Mouse (Mus musculus) heart, postnatal 0 days (tissue): ENCODE measurements around the gene Dcaf17. TPM values are rescaled to one million over a fixed set of nuclear protein-coding genes. Genes with fewer than 3 reads are reported as not detected.

Experiments used
- ATAC-seq: fragments of 200-750 bp; cut with Nextera tagmentation; 2 replicates; pipeline ENCODE4 v1.8.0; 2017; ENCODE audit warnings: low read depth, moderate number of reproducible peaks, moderate library complexity; ENCODE audit not compliant: insufficient read depth
- DNase-seq: peaks from one replicate; pipeline ENCODE4 v3.0.0-alpha.2; 2016; ENCODE audit warnings: low spot score
- H3K27ac ChIP-seq: fragments of 300-500 bp; sonication (generic); 2 replicates; pipeline ENCODE4 v1.5.1; 2014; ENCODE audit warnings: low read depth, mild to moderate bottlenecking
- H3K27me3 ChIP-seq: fragments of 300-500 bp; sonication (generic); 2 replicates; pipeline ENCODE4 v1.6.1; 2014; ENCODE audit warnings: low read length, mixed read lengths; ENCODE audit not compliant: control insufficient read depth, insufficient read depth
- H3K36me3 ChIP-seq: fragments of 300-500 bp; sonication (generic); replicated peaks from 2 replicates; pipeline ENCODE4 v1.6.1; 2014; ENCODE audit warnings: low read length, mixed read lengths; ENCODE audit not compliant: control insufficient read depth, insufficient read depth
- H3K4me1 ChIP-seq: fragments of 300-500 bp; sonication (generic); 2 replicates; pipeline ENCODE4 v1.6.1; 2014; ENCODE audit warnings: antibody characterized with exemption; ENCODE audit not compliant: control insufficient read depth, insufficient read depth
- H3K4me2 ChIP-seq: fragments of 300-500 bp; sonication (generic); 2 replicates; pipeline ENCODE4 v1.6.1; 2014; ENCODE audit warnings: low read depth, mild to moderate bottlenecking, low read length, moderate library complexity
- H3K4me3 ChIP-seq: fragments of 300-500 bp; sonication (generic); 2 replicates; pipeline ENCODE4 v1.5.1; 2014; ENCODE audit warnings: low read depth, low read length
- H3K9ac ChIP-seq: fragments of 300-500 bp; sonication (generic); replicated peaks from 2 replicates; pipeline ENCODE4 v1.6.1; 2014; ENCODE audit warnings: low read depth, low read length, mixed read lengths
- H3K9me3 ChIP-seq: fragments of 300-500 bp; sonication (generic); replicated peaks from 2 replicates; pipeline ENCODE4 v1.6.1; 2016; ENCODE audit warnings: low read length; ENCODE audit not compliant: control insufficient read depth
- CTCF ChIP-seq: IDR thresholded peaks from 2 replicates; pipeline ENCODE4 v1.5.1; 2016; ENCODE audit warnings: antibody characterized with exemption, control low read depth, low read depth
- EP300 ChIP-seq: IDR thresholded peaks from 2 replicates; pipeline ENCODE4 v1.6.1; 2016; ENCODE audit warnings: antibody characterized with exemption, low read depth
- WGBS: fragments of 180-500 bp; shearing (Covaris S2); extraction: QIAGEN DNeasy Blood & Tissue Kit; methylation state at CpG from one replicate; pipeline ENCODE4 v1.1.7; 2014; 5-methylcytosine and 5-hydroxymethylcytosine counted together
- polyA plus RNA-seq: library from polyadenylated mRNA; unstranded; fragments of >200 nt; fragmentation: Nextera tagmentation; extraction: Ambion mirVana; gene quantifications from 2 replicates; pipeline ENCODE4 v1.2.1, GENCODE M21; 2015
- total RNA-seq: library from RNA; depleted of rRNA; stranded (reverse); fragments of >200 nt; gene quantifications from 2 replicates; pipeline ENCODE4 v1.2.3, GENCODE M21; 2014; ENCODE audit warnings: low replicate concordance

Dcaf17 gene
- total and polyA plus RNA-seq, 2 experiments from 2014 or later: 7.9 to 13.6 TPM

- Histone ChIP-seq H3K9ac (no peak overlapping the region), H3K4me2 (no peak overlapping the region), H3K9me3 (no peaks in the 10 kb centered on the region), H3K27ac (no peak overlapping the region), H3K4me1 (no peaks in the 10 kb centered on the region), H3K36me3 (peaks cover 53% of the 10 kb centered on the region), H3K4me3 (no peak overlapping the region), H3K27me3 (no peaks in the 10 kb centered on the region)
- TF ChIP-seq CTCF (no peak), EP300 (no peak)
- 89% methylated on average over 7 of the region's 7 CpGs for WGBS
- ATAC-seq: no peak
- DNase-seq: no peak
Observed at GRCm38 (mm10) chr2:71082416-71082815, 27.3 kb downstream of the Dcaf17 start.

DNA sequence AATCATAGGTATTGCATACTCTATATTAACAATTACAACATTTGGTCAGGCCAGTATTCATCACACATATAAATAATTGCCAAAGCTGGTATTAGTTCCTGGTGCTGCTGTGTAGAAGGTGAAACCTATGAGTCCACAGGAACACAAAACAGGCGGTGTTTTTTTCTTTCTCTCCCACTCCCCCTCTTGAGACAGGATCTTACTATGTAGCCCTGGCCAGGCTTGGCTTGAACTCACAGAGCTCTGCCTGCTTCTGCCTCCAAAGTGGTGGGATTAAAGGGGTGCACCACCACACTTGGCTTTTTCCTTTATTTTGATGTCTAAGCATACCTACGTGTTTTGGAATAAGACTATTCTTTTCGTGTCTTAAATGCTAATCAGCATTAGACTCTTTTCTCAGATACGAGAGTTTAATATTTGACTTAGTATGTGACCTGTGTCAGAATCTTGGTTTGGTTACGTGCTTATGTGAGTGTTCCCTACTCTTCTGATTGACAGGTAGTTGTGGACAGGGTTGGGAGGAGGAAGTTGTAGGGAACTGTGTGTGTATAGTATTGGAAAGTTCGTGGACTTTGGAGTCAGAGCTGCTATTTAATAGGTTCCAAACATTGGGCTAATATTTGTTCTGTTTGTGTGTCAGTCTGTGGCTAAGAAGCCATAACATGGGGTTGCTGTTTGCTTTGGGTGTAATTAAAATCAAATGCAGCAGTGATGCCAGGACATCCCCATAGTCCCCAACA, 28.5 kb downstream of the Dcaf17 start:
- H3K27ac ChIP-seq: no peak overlapping the region
- no peaks in the 10 kb centered on the region for H3K4me1 ChIP-seq
- DNase-seq: no peak
- peaks cover 56% of the 10 kb centered on the region for H3K36me3 ChIP-seq
- WGBS: 91% methylated on average over 6 of the region's 6 CpGs
- no peak for ATAC-seq
- no peaks in the 10 kb centered on the region for H3K27me3 ChIP-seq
- no peak overlapping the region for H3K4me3 ChIP-seq
- no peak overlapping the region for H3K4me2 ChIP-seq
- H3K9ac ChIP-seq: no peak overlapping the region
- no peaks in the 10 kb centered on the region for H3K9me3 ChIP-seq
- no peak for TF ChIP-seq CTCF
- TF ChIP-seq EP300: no peak

DNA sequence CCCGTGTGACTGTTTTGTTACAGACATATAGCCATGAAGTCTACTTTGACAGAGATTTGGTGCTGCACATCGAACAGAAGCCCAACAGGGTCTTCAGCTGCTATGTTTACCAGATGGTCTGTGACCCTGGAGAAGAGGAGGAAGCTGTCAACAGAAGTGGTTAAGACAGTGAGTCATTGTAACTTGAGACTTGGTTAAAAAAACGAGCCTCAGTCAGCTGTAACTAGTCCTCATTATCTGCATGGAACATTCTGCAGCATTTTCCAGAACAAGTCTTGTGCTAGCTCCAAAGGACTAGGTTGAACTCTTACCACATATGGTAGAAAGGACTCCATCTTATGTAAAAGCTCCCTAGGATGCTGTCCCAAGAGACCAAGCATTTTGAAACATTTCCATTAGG, 34.6 kb downstream of the Dcaf17 start:
- 65% methylated on average over 3 of the region's 3 CpGs for WGBS
- Histone ChIP-seq H3K9me3 (no peaks in the 10 kb centered on the region), H3K27ac (no peak overlapping the region), H3K4me1 (no peaks in the 10 kb centered on the region), H3K36me3 (peaks cover 56% of the 10 kb centered on the region), H3K4me2 (no peak overlapping the region), H3K4me3 (no peak overlapping the region), H3K9ac (no peak overlapping the region), H3K27me3 (no peaks in the 10 kb centered on the region)
- ATAC-seq: no peak
- TF ChIP-seq CTCF (no peak), EP300 (no peak)
- no peak for DNase-seq

DNA sequence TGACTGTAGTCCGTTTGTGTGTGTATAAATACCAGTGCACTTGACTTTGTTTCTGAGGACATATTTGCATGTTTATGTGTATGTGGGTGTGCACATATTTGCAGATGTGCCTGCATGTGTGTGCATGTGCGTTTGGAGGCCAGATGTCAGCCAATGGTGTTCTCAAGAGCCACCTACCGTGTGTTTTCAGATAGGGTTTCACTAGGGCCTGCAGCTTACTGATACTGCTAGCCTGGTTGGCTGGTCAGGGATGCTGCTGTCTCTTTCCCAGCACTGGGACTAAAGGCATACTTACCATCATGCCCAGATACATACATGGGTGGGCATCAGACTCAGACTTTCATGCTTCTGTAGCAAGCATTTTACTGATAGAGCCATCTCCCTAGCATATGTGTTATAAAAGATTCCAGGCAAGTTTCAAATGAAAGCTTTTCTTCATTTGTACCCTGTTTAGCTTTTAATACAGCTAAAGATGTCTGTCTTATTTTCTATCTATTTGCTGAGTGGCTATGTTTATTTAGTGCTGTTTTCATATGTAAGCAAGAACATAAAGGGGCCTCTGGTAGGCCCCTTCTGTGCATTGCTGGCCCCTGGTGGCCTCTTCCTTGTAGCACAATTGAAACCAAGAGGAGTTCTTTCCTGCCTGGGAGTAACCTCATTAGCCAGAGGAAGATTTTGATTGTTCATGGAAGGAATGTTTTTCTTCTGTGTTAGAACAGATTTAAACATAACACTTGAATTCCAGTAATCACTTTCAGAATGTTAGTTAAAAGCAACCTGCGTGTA, 35.7 kb downstream of the Dcaf17 start:
- Histone ChIP-seq H3K4me3 (no peak overlapping the region), H3K36me3 (peaks cover 53% of the 10 kb centered on the region), H3K27ac (no peak overlapping the region), H3K27me3 (no peaks in the 10 kb centered on the region), H3K9ac (no peak overlapping the region), H3K4me1 (no peaks in the 10 kb centered on the region), H3K9me3 (no peaks in the 10 kb centered on the region), H3K4me2 (no peak overlapping the region)
- WGBS: 81% methylated on average over 4 of the region's 4 CpGs
- ATAC-seq: no peak
- TF ChIP-seq CTCF: peak; percentile 44
- TF ChIP-seq EP300: no peak
- peak; percentile 11 for DNase-seq

DNA sequence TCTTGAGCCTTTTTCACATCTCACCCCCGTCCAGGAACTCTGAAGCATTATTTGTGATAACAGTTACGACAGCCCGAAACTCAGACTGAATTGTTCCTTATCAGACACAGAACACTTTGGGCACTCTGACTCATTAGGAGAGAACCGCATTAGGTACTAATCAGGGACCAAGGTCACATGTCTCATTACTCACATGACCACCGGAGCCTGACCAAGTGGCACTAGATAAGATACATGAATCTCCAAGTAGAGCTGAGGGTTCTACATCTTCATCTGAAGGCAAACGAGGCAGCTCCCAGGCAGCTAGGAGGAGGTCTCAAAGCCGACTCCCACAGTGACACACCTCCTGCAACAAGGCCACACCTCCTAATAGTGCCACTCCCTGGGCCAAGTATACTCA, 41.0 kb downstream of the Dcaf17 start:
- peak; percentile 30 for DNase-seq

More for the DNA sequence above, 41.0 kb downstream of the Dcaf17 start:
- no peaks in the 10 kb centered on the region for H3K4me1 ChIP-seq
- no peak overlapping the region for H3K27ac ChIP-seq
- TF ChIP-seq CTCF (no peak), EP300 (peak; percentile 18; the same call in 1 of the 2 replicates)
- ATAC-seq: peak; percentile 72
- WGBS: 14% methylated on average over 7 of the region's 7 CpGs
- no peak overlapping the region for H3K4me3 ChIP-seq
- peaks cover 19% of the 10 kb centered on the region; the same call in 1 of the 2 replicates for H3K36me3 ChIP-seq
- no peaks in the 10 kb centered on the region for H3K27me3 ChIP-seq
- no peak overlapping the region for H3K9ac ChIP-seq
- H3K9me3 ChIP-seq: no peaks in the 10 kb centered on the region
- H3K4me2 ChIP-seq: 0 out of 2 replicates have a peak overlapping the region, but pooled peaks have one; percentile 3
